In the genomic region with DNA sequence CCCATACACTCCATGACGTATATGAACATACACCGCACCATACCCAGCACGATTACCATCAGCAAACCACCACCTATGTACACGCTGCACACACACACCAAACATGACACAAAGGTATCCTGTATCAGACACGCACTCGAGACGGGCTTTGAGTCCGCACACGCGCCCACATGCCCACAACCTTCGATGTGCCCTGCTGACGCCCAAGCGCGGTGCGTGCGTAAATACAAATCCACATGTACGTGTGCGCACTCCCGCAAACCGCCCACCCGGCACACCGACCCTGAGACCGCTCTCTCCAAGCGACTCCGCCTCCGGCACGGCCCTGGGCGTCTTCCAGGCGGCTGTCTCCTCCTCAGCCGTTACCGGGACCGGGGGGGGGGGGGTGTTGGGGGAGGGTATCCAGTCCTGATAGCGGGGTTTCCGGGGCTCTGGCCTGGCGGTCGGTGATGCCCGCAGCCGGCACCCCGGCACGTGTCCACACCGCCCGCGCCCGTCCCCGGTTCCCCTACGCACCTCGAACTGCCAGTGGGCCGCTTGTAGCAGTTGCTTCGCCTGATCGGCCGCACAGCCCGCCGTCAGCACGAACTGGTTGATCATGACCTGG, we compare ENCODE assay signal across 8 mouse cellular contexts. TPM values are rescaled to one million over a fixed set of nuclear protein-coding genes. Genes with fewer than 3 reads are reported as not detected.
A peak's percentile ranks its signal among the peaks of the same experiment; 100 is the strongest.
DNase-seq lines count a peak whose midpoint lies in the region; ATAC-seq and TF ChIP-seq lines count a peak whose summit lies in the region.

No protein-coding gene starts in this region.

- peak overlapping the region; percentile 79 for H3K4me3 ChIP-seq in embryonic fibroblast, embryonic 13.5 days (ENCODE audit: insufficient read depth, low read length)
- H3K4me3 ChIP-seq in kidney, embryonic 15.5 days (replicated peaks) = peak overlapping the region; percentile 94
- H3K4me3 ChIP-seq in lung, embryonic 16.5 days (ENCODE audit: low read length) = peak overlapping the region; percentile 96

- CTCF ChIA-PET in Patski (lab: Charles Lee) = interaction anchor here (3.6 kb wide), 1 partner anchor 34 kb away, joined by 18 read pairs; no protein-coding TSS in a partner anchor

- DNase-seq in left cerebral cortex, adult 18-20 months (ENCODE audit: low spot score in 2 of 2) = peak; percentile 44 to 55
- DNase-seq in left cerebral cortex, adult 11 months (ENCODE audit: low spot score) = no peak
- no peak for DNase-seq in Patski (ENCODE audit: low read depth, low spot score)
- DNase-seq in right cerebral cortex, postnatal 10 days (ENCODE audit: low spot score in 2 of 2) = peak; percentile 78 to 82
- DNase-seq in ovary, adult 18-20 months (ENCODE audit: low spot score) = no peak

- H3K4me1 ChIP-seq in embryonic fibroblast, embryonic 13.5 days (ENCODE audit: control insufficient read depth, insufficient read depth, low read length) = peaks cover 7% of the 10 kb centered on the region
- peaks cover 47% of the 10 kb centered on the region for H3K4me1 ChIP-seq in kidney, embryonic 15.5 days
- peaks cover 42% of the 10 kb centered on the region for H3K4me1 ChIP-seq in lung, embryonic 16.5 days (replicated peaks; ENCODE audit: control insufficient read depth, insufficient read depth, low read length)

- H3K9ac ChIP-seq in kidney, embryonic 15.5 days = peak overlapping the region; percentile 88
- H3K9ac ChIP-seq in lung, embryonic 16.5 days (ENCODE audit: low read length) = peak overlapping the region; percentile 93

- peak; percentile 8 for ATAC-seq in Patski
- peak; percentile 29 for ATAC-seq in kidney, embryonic 15.5 days (replicated peaks; ENCODE audit: low FRiP score)
- ATAC-seq in lung, embryonic 16.5 days (ENCODE audit: low read depth) = peak; percentile 5

- peak; percentile 55; the same call in 1 of the 2 replicates for TF ChIP-seq POLR2A in embryonic fibroblast, embryonic 13.5 days (IDR thresholded peaks at IDR 0.05; ENCODE audit: low read depth, low read length)

- H3K27ac ChIP-seq in embryonic fibroblast, embryonic 13.5 days (ENCODE audit: insufficient read depth, low read length) = peak overlapping the region; percentile 99
- peak overlapping the region; percentile 100 for H3K27ac ChIP-seq in kidney, embryonic 15.5 days
- peak overlapping the region; percentile 100 for H3K27ac ChIP-seq in lung, embryonic 16.5 days (ENCODE audit: low read length)

- H3K36me3 ChIP-seq in kidney, embryonic 15.5 days = peaks cover 28% of the 10 kb centered on the region
- H3K36me3 ChIP-seq in lung, embryonic 16.5 days (ENCODE audit: control insufficient read depth, insufficient read depth, low read length) = peaks cover 4% of the 10 kb centered on the region

- no peak for TF ChIP-seq CTCF in Patski (IDR thresholded peaks at IDR 0.05)
- no peak for TF ChIP-seq CTCF in embryonic fibroblast, embryonic 13.5 days (IDR thresholded peaks at IDR 0.05; ENCODE audit: borderline replicate concordance, insufficient read depth, low read length)

- POLR2A ChIA-PET in Patski (lab: Charles Lee) = interaction anchor here (1.0 to 1.9 kb wide), 3 partner anchors 11 to 49 kb away, joined by 3 to 8 read pairs (median 3); no protein-coding TSS in a partner anchor

- H3K4me2 ChIP-seq in kidney, embryonic 15.5 days = peak overlapping the region; percentile 83
- H3K4me2 ChIP-seq in lung, embryonic 16.5 days (ENCODE audit: low read depth, low read length) = peak overlapping the region; percentile 93

- under 1% methylated on average over 50 of the region's 54 CpGs for WGBS in kidney, embryonic 15.5 days
- 0% methylated on average over 51 of the region's 54 CpGs for whole genome bisulfite sequencing in lung, embryonic 16.5 days

- H3K9me3 ChIP-seq in kidney, embryonic 15.5 days (replicated peaks) = no peaks in the 10 kb centered on the region
- H3K9me3 ChIP-seq in lung, embryonic 16.5 days (ENCODE audit: control insufficient read depth, low read length) = no peaks in the 10 kb centered on the region

- in situ Hi-C loops in Patski (cut with MboI; ENCODE audit: low pct_unique_long_range_greater_than_20kb) = no loop called here

- no peaks in the 10 kb centered on the region for H3K27me3 ChIP-seq in Patski
- H3K27me3 ChIP-seq in kidney, embryonic 15.5 days = no peaks in the 10 kb centered on the region
- no peaks in the 10 kb centered on the region for H3K27me3 ChIP-seq in lung, embryonic 16.5 days (ENCODE audit: control insufficient read depth, insufficient read depth, low read depth, low read length)

RNA-seq across cellular contexts. Expression of gene Ubald1, which starts 0.9 kb away (rescaled TPM):
- 10 to 100 TPM; 86.5 to 95.6 TPM for total RNA-seq in left cerebral cortex, adult 18-20 months (2021)
- 30.2 TPM for polyA plus RNA-seq in Patski (2021)
- polyA plus RNA-seq in embryonic fibroblast, embryonic 13.5 days (2011; ENCODE audit: insufficient read length, low read depth, missing spikeins) = 31.3 and 38.2 TPM in 2 replicates
- 37.4 and 39.7 TPM in 2 replicates for polyA plus RNA-seq in kidney, embryonic 15.5 days (2015; fragmentation: Nextera tagmentation; extraction: Ambion mirVana)
- 38.2 and 43.1 TPM in 2 replicates for polyA plus RNA-seq in lung, embryonic 16.5 days (2015; fragmentation: Nextera tagmentation; extraction: Ambion mirVana)

RNA-seq across cellular contexts. Expression of gene Mgrn1, which starts 6.8 kb away (rescaled TPM):
- 100 to 1,000 TPM; 213 to 223 TPM for total RNA-seq in left cerebral cortex, adult 18-20 months (2021)
- polyA plus RNA-seq in Patski (2021) = 121 TPM
- 65.0 and 66.9 TPM in 2 replicates for polyA plus RNA-seq in embryonic fibroblast, embryonic 13.5 days (2011; ENCODE audit: insufficient read length, low read depth, missing spikeins)
- polyA plus RNA-seq in kidney, embryonic 15.5 days (2015; fragmentation: Nextera tagmentation; extraction: Ambion mirVana) = 88.2 and 98.1 TPM in 2 replicates
- polyA plus RNA-seq in lung, embryonic 16.5 days (2015; fragmentation: Nextera tagmentation; extraction: Ambion mirVana) = 97.9 and 99.3 TPM in 2 replicates

RNA-seq across cellular contexts. Expression of gene 4930562C15Rik, which starts 44.0 kb away (rescaled TPM):
- not detected for total RNA-seq in left cerebral cortex, adult 18-20 months (2021)
- 0.89 TPM for polyA plus RNA-seq in Patski (2021)
- polyA plus RNA-seq in embryonic fibroblast, embryonic 13.5 days (2011; ENCODE audit: insufficient read length, low read depth, missing spikeins) = not detected in 2 replicates
- polyA plus RNA-seq in kidney, embryonic 15.5 days (2015; fragmentation: Nextera tagmentation; extraction: Ambion mirVana) = 0.19 and 0.83 TPM in 2 replicates
- 0.62 and 1.4 TPM in 2 replicates for polyA plus RNA-seq in lung, embryonic 16.5 days (2015; fragmentation: Nextera tagmentation; extraction: Ambion mirVana)

RNA-seq across cellular contexts. Expression of gene Nudt16l1, which starts 59.4 kb away (rescaled TPM):
- total RNA-seq in left cerebral cortex, adult 18-20 months (2021) = 10 to 100 TPM; 65.9 to 71.0 TPM
- polyA plus RNA-seq in Patski (2021) = 57.9 TPM
- polyA plus RNA-seq in embryonic fibroblast, embryonic 13.5 days (2011; ENCODE audit: insufficient read length, low read depth, missing spikeins) = 20.2 and 27.5 TPM in 2 replicates
- polyA plus RNA-seq in kidney, embryonic 15.5 days (2015; fragmentation: Nextera tagmentation; extraction: Ambion mirVana) = 151 and 155 TPM in 2 replicates
- 144 and 152 TPM in 2 replicates for polyA plus RNA-seq in lung, embryonic 16.5 days (2015; fragmentation: Nextera tagmentation; extraction: Ambion mirVana)

Comparison
In these comparisons a context has a peak if more than half of its experiments do, and no peak if none do; other contexts are left out.
1. DNase-seq: peak in left cerebral cortex, adult 18-20 months (2 of 2) and right cerebral cortex, postnatal 10 days (2 of 2); none in left cerebral cortex, adult 11 months (single experiment), Patski (single experiment) and ovary, adult 18-20 months (single experiment).
2. Peak in every context shown above with its lines, with median percentiles within 50 percentile points of each other: ATAC-seq, H3K27ac ChIP-seq and H3K4me3 ChIP-seq.